Mouse (Mus musculus) embryonic facial prominence, embryonic 10.5 days (tissue): ENCODE results near the gene Phf11d. TPM values are rescaled to one million over a fixed set of nuclear protein-coding genes. Genes with fewer than 3 reads are reported as not detected.
"Not testable (repeated sequence)": the region's sequence is repeated elsewhere in the genome, so short reads cannot be mapped to it uniquely, and the experiment has no call there.

Experiments used
- DNase-seq: peaks from one replicate; pipeline ENCODE4 v3.0.0-alpha.2; 2017; ENCODE audit warnings: low spot score
- H3K27ac ChIP-seq: fragments of 300-500 bp; sonication (generic); replicated peaks from 2 replicates; pipeline ENCODE4 v1.5.1; 2016; ENCODE audit warnings: mild to moderate bottlenecking
- H3K27me3 ChIP-seq: fragments of 300-500 bp; sonication (generic); replicated peaks from 2 replicates; pipeline ENCODE4 v1.6.1; 2016; ENCODE audit warnings: low read depth, mild to moderate bottlenecking; ENCODE audit not compliant: poor library complexity, severe bottlenecking
- H3K36me3 ChIP-seq: fragments of 300-500 bp; sonication (generic); replicated peaks from 2 replicates; pipeline ENCODE4 v1.6.1; 2016; ENCODE audit warnings: mild to moderate bottlenecking, moderate library complexity
- H3K4me1 ChIP-seq: fragments of 300-500 bp; sonication (generic); 2 replicates; pipeline ENCODE4 v1.6.1; 2016
- H3K4me3 ChIP-seq: fragments of 300-500 bp; sonication (generic); 2 replicates; pipeline ENCODE4 v1.5.1; 2016; ENCODE audit warnings: mild to moderate bottlenecking, moderate library complexity
- H3K9me3 ChIP-seq: fragments of 300-500 bp; sonication (generic); 2 replicates; pipeline ENCODE4 v1.6.1; 2016; ENCODE audit warnings: mild to moderate bottlenecking
- WGBS: fragments of 180-500 bp; shearing (Covaris S2); methylation state at CpG from one replicate; pipeline ENCODE4 v1.1.7; 2016; 5-methylcytosine and 5-hydroxymethylcytosine counted together
- polyA plus RNA-seq: library from polyadenylated mRNA; unstranded; fragments of >200 nt; fragmentation: Nextera tagmentation; extraction: Ambion mirVana; gene quantifications from 2 replicates; pipeline ENCODE4 v1.2.1, GENCODE M21; 2016

Phf11d gene
- 0.16 and 0.23 TPM in 2 replicates for polyA plus RNA-seq

GRCm38 (mm10) chr14:59365244-59365644, at the start of gene Phf11d:
Gene Phf11d (minus strand): TSS chr14:59365470.
- H3K27me3 ChIP-seq = no peaks in the 10 kb centered on the region
- 77% methylated on average over 6 of the region's 6 CpGs for WGBS
- no peak for DNase-seq
- no peaks in the 10 kb centered on the region for H3K36me3 ChIP-seq
- H3K27ac ChIP-seq = no peak within 1 kb of the TSS
- no peak within 1 kb of the TSS for H3K4me3 ChIP-seq
- peaks cover 3% of the 10 kb centered on the region; the same call in 1 of the 2 replicates for H3K4me1 ChIP-seq
- no peaks in the 10 kb centered on the region for H3K9me3 ChIP-seq

- WGBS = 92% methylated on average over 2 of the region's 2 CpGs
- DNase-seq, H3K4me1 ChIP-seq, H3K9me3 ChIP-seq, H3K4me3 ChIP-seq, H3K27me3 ChIP-seq, H3K27ac ChIP-seq: not testable (repeated sequence)
- H3K36me3 ChIP-seq = peaks cover 53% of the 10 kb centered on the region
Observed at GRCm38 (mm10) chr14:59414979-59415378, 49.7 kb upstream of the Phf11d start.

- Histone ChIP-seq H3K27ac (no peak overlapping the region), H3K9me3 (no peaks in the 10 kb centered on the region), H3K4me3 (no peak overlapping the region), H3K27me3 (no peaks in the 10 kb centered on the region), H3K36me3 (peaks cover 19% of the 10 kb centered on the region), H3K4me1 (no peaks in the 10 kb centered on the region)
- DNase-seq = no peak
- WGBS = 88% methylated on average over 2 of the region's 2 CpGs
Observed at GRCm38 (mm10) chr14:59396999-59397398, 31.7 kb upstream of the Phf11d start.

GRCm38 (mm10) chr14:59395281-59395680, 30.0 kb upstream of the Phf11d start, which contains the start of gene Phf11c:
Gene Phf11c (minus strand): TSS chr14:59395381.
- Histone ChIP-seq H3K4me3 (no peak within 1 kb of the TSS), H3K4me1 (no peaks in the 10 kb centered on the region), H3K27ac (no peak within 1 kb of the TSS), H3K36me3 (peaks cover 11% of the 10 kb centered on the region; the same call in 1 of the 2 replicates), H3K9me3 (no peaks in the 10 kb centered on the region), H3K27me3 (no peaks in the 10 kb centered on the region)
- WGBS = 89% methylated on average over 3 of the region's 3 CpGs
- no peak for DNase-seq

GRCm38 (mm10) chr14:59390181-59390580, 24.9 kb upstream of the Phf11d start:
- H3K4me1 ChIP-seq, H3K27ac ChIP-seq, H3K36me3 ChIP-seq, DNase-seq, H3K9me3 ChIP-seq, H3K27me3 ChIP-seq, H3K4me3 ChIP-seq: not testable (repeated sequence)
- WGBS = 63% methylated on average over 4 of the region's 4 CpGs

GRCm38 (mm10) chr14:59389532-59389931, 24.3 kb upstream of the Phf11d start:
- H3K27ac ChIP-seq = no peak overlapping the region
- 67% methylated on average over 1 of the region's 1 CpGs for WGBS
- H3K36me3 ChIP-seq = no peaks in the 10 kb centered on the region
- H3K4me3 ChIP-seq = no peak overlapping the region
- H3K9me3 ChIP-seq = no peaks in the 10 kb centered on the region
- H3K4me1 ChIP-seq = no peaks in the 10 kb centered on the region
- DNase-seq = no peak
- no peaks in the 10 kb centered on the region for H3K27me3 ChIP-seq

GRCm38 (mm10) chr14:59370348-59371068, 5.2 kb upstream of the Phf11d start:
- no peaks in the 10 kb centered on the region for H3K27me3 ChIP-seq
- WGBS = 93% methylated on average over 25 of the region's 25 CpGs
- no peaks in the 10 kb centered on the region for H3K36me3 ChIP-seq

GRCm38 (mm10) chr14:59366386-59367105, 1.3 kb upstream of the Phf11d start:
- Histone ChIP-seq H3K36me3 (no peaks in the 10 kb centered on the region), H3K27me3 (no peaks in the 10 kb centered on the region), H3K27ac (no peak overlapping the region), H3K9me3 (peaks cover 10% of the 10 kb centered on the region; the same call in 1 of the 2 replicates), H3K4me3 (no peak overlapping the region), H3K4me1 (peaks cover 3% of the 10 kb centered on the region; the same call in 1 of the 2 replicates)
- DNase-seq = no peak
- WGBS = 82% methylated on average over 8 of the region's 8 CpGs

More at GRCm38 (mm10) chr14:59370348-59371068, 5.2 kb upstream of the Phf11d start:
- Histone ChIP-seq H3K4me1 (peaks cover 3% of the 10 kb centered on the region; the same call in 1 of the 2 replicates), H3K9me3 (peaks cover 12% of the 10 kb centered on the region; the same call in 1 of the 2 replicates), H3K27ac (no peak overlapping the region), H3K4me3 (no peak overlapping the region)
- DNase-seq = no peak

- not testable (repeated sequence) for H3K36me3 ChIP-seq, H3K27ac ChIP-seq, H3K27me3 ChIP-seq, DNase-seq, H3K4me1 ChIP-seq, H3K4me3 ChIP-seq, H3K9me3 ChIP-seq
- 67% methylated on average over 1 of the region's 1 CpGs for WGBS
Observed at GRCm38 (mm10) chr14:59341189-59341588, 24.1 kb downstream of the Phf11d start, which contains the start of gene Phf11b. Gene Phf11b (minus strand): TSS chr14:59341351.

- no peak for DNase-seq
- H3K9me3 ChIP-seq = no peaks in the 10 kb centered on the region
- H3K4me1 ChIP-seq = no peaks in the 10 kb centered on the region
- H3K4me3 ChIP-seq = no peak overlapping the region
- 100% methylated on average over 1 of the region's 1 CpGs for WGBS
- no peaks in the 10 kb centered on the region for H3K27me3 ChIP-seq
- H3K27ac ChIP-seq = no peak overlapping the region
- H3K36me3 ChIP-seq = no peaks in the 10 kb centered on the region
Observed at GRCm38 (mm10) chr14:59339541-59339940, 25.7 kb downstream of the Phf11d start.

GRCm38 (mm10) chr14:59336056-59336455, 29.2 kb downstream of the Phf11d start:
- not testable (repeated sequence) for DNase-seq, H3K36me3 ChIP-seq, H3K9me3 ChIP-seq, H3K4me1 ChIP-seq, H3K27ac ChIP-seq, H3K27me3 ChIP-seq, H3K4me3 ChIP-seq
- WGBS = 81% methylated on average over 3 of the region's 3 CpGs

- H3K27ac ChIP-seq, H3K4me1 ChIP-seq, H3K36me3 ChIP-seq, H3K9me3 ChIP-seq, H3K4me3 ChIP-seq, H3K27me3 ChIP-seq: not testable (repeated sequence)
- peak; percentile 23 for DNase-seq
- 48% methylated on average over 3 of the region's 3 CpGs for WGBS
Observed at GRCm38 (mm10) chr14:59330499-59330898, 34.8 kb downstream of the Phf11d start.

- WGBS = 82% methylated on average over 6 of the region's 6 CpGs
- H3K27me3 ChIP-seq, DNase-seq, H3K9me3 ChIP-seq, H3K4me1 ChIP-seq, H3K27ac ChIP-seq, H3K36me3 ChIP-seq, H3K4me3 ChIP-seq: not testable (repeated sequence)
Observed at GRCm38 (mm10) chr14:59319970-59320369, 45.3 kb downstream of the Phf11d start.
